Mouse (Mus musculus) G1E (cell line): ENCODE measurements around the gene Snx1. TPM values are rescaled to one million over a fixed set of nuclear protein-coding genes. Genes with fewer than 3 reads are reported as not detected.

ENCODE experiments used
- ATAC-seq: 2 replicates; pipeline ENCODE4 v1.8.0; 2016; ENCODE audit warnings: mild to moderate bottlenecking; ENCODE audit not compliant: insufficient number of reproducible peaks, poor library complexity, low FRiP score, severe bottlenecking; ENCODE audit errors: extremely low read depth
- DNase-seq: peaks from one replicate; pipeline ENCODE4 v3.0.0; 2012; ENCODE audit warnings: low spot score
- H3K27me3 ChIP-seq: 2 replicates; pipeline ENCODE4 v1.6.1; 2012; ENCODE audit warnings: mild to moderate bottlenecking, low read length, inconsistent platforms; ENCODE audit not compliant: insufficient read depth
- H3K36me3 ChIP-seq: replicated peaks from 2 replicates; pipeline ENCODE3; 2012; ENCODE audit warnings: mild to moderate bottlenecking, inconsistent platforms
- H3K4me1 ChIP-seq: 2 replicates; pipeline ENCODE4 v1.6.1; 2012; ENCODE audit warnings: low read depth, low read length, inconsistent platforms, mixed read lengths; ENCODE audit not compliant: insufficient read depth
- H3K4me3 ChIP-seq: 2 replicates; pipeline ENCODE4 v1.5.1; 2012; ENCODE audit warnings: low read depth, mild to moderate bottlenecking, inconsistent platforms, low read length, moderate library complexity, mixed read lengths
- H3K9me3 ChIP-seq: replicated peaks from 2 replicates; pipeline ENCODE4 v1.6.1; 2012; ENCODE audit warnings: inconsistent platforms
- CTCF ChIP-seq: IDR thresholded peaks from 2 replicates; pipeline ENCODE4 v1.5.1; 2012; ENCODE audit warnings: low read depth, low read length, inconsistent platforms, mixed read lengths
- GATA1 ChIP-seq: IDR thresholded peaks from 2 replicates; pipeline ENCODE4 v1.6.1; 2012; ENCODE audit warnings: borderline replicate concordance, low read length, inconsistent platforms, mixed read lengths
- GATA2 ChIP-seq: IDR thresholded peaks from 2 replicates; pipeline ENCODE4 v1.6.1; 2012; ENCODE audit warnings: low read depth, low read length, inconsistent platforms, borderline replicate concordance
- POLR2AphosphoS5 ChIP-seq: IDR thresholded peaks from 2 replicates; pipeline ENCODE4 v1.6.1; 2012; ENCODE audit warnings: low read depth, low read length, inconsistent platforms; ENCODE audit not compliant: insufficient replicate concordance
- TAL1 ChIP-seq: conservative IDR thresholded peaks from 2 replicates; pipeline ENCODE4 v1.6.1; 2012; ENCODE audit warnings: low read depth, low read length, inconsistent platforms, mixed read lengths
- polyA plus RNA-seq: library from polyadenylated mRNA; stranded (reverse); fragments of >175 nt; gene quantifications from 2 replicates; pipeline ENCODE4 v1.2.3, GENCODE M21; 2012
- total RNA-seq, 2 experiments: library from RNA; stranded (forward) in 1 of 2; stranded (reverse) in 1 of 2; fragments of 200-1000 nt in 1 of 2; fragments of >200 nt in 1 of 2; fragmentation: Nextera tagmentation in 1 of 2; gene quantifications; 2 replicates each; pipeline ENCODE4 v1.2.3; 2014 to 2017

Gene Snx1
- total and polyA plus RNA-seq, 3 experiments = 81.1 to 230 (median 227) TPM

DNA sequence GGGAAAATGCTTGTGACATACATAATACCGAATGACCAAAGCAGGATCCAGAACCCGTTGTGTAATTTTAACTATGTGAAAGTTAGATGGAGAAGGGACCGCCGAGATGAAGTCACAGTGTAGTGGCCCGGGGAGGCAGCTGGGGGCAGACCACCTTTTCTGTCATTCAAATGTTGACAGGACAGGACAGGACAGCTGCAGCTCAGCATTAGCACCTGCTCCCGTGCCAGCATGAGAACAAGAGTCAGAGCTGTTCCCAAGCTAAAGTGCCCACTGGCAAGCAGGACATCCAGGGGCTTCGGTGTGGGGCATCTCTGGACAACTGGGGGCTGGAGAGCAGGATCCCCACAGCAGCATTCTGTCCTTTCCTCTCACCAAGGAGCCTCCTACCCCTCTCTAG lies 39.3 kb downstream of the Snx1 start:
- DNase-seq (no peak), ATAC-seq (no peak)
- no peaks in the 10 kb centered on the region for H3K9me3 ChIP-seq
- peaks cover 3% of the 10 kb centered on the region; the same call in 1 of the 2 replicates for H3K4me1 ChIP-seq
- no peak for TF ChIP-seq GATA1
- TF ChIP-seq POLR2AphosphoS5 = no peak
- no peak for TF ChIP-seq TAL1
- TF ChIP-seq CTCF = no peak
- no peak for TF ChIP-seq GATA2
- H3K4me3 ChIP-seq = no peak overlapping the region
- H3K27me3 ChIP-seq = peaks cover 4% of the 10 kb centered on the region; the same call in 1 of the 2 replicates
- H3K36me3 ChIP-seq = peaks cover 58% of the 10 kb centered on the region

DNA sequence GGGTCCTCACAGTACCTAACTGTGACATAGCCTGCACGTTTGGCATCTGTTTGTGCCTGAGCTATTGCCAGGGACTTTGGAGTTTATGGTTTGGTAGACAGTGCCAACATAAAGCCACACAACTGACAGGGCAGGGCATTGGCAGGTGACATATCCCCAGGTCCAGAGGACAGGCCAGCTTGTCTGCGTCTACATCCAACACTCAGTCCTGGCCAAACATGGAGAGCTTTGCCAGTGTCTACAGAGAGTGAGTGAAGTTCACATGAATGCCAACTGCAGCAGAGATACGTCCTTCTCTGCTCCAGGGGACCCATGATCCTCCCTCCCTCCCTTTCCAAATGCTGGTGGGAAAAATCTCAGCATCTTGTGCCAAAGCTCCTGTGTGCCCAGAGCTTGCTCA lies 42.2 kb downstream of the Snx1 start:
- H3K9me3 ChIP-seq = no peaks in the 10 kb centered on the region
- ATAC-seq = no peak
- no peak for DNase-seq
- TF ChIP-seq GATA1 (no peak), CTCF (no peak), GATA2 (no peak), POLR2AphosphoS5 (no peak), TAL1 (no peak)
- peaks cover 3% of the 10 kb centered on the region; the same call in 1 of the 2 replicates for H3K4me1 ChIP-seq
- peaks cover 30% of the 10 kb centered on the region for H3K36me3 ChIP-seq
- no peak overlapping the region for H3K4me3 ChIP-seq
- peaks cover 14% of the 10 kb centered on the region; the same call in 1 of the 2 replicates for H3K27me3 ChIP-seq

GRCm38 (mm10) chr9:66081999-66082398 lies 44.4 kb downstream of the Snx1 start:
- TF ChIP-seq CTCF (no peak), TAL1 (no peak), POLR2AphosphoS5 (no peak), GATA1 (no peak), GATA2 (no peak)
- Histone ChIP-seq H3K9me3 (no peaks in the 10 kb centered on the region), H3K4me1 (no peaks in the 10 kb centered on the region), H3K27me3 (peaks cover 28% of the 10 kb centered on the region), H3K4me3 (no peak overlapping the region), H3K36me3 (peaks cover 9% of the 10 kb centered on the region)
- no peak for DNase-seq
- ATAC-seq = no peak

DNA sequence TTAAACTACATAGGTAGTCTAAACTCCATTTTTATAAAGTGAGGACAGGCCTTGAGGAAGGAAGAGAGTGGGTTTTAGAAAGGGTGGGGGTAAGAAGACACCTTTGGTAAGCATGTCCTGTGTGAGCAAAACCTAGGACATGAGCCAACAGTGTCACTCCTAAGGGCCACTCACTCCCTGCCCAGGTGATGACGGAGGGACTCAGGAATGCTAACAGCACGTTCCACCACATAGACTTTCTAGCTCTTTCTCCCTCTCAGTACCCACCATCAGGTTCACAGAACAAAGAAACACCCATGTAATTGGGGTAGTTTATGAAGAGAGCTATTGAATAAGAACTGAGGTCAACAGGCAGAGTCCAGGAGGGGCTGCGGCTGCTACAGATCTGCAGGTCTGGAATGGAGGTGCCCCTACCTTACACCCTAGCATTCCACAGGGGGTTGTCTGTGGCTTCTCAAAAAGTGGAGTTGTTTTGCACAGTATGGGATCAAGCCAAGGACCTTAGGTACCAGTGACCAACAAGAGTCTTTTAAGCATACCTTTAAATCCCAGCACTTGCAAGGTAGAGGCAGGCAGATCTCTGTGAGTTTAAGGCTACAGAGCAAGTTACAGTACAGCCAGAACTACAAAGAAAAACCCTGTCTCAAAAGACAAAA lies 45.5 kb downstream of the Snx1 start:
- H3K4me3 ChIP-seq = no peak overlapping the region
- no peak for TF ChIP-seq GATA2
- no peak for TF ChIP-seq TAL1
- no peak for TF ChIP-seq POLR2AphosphoS5
- no peak for TF ChIP-seq CTCF
- TF ChIP-seq GATA1 = no peak
- DNase-seq (no peak), ATAC-seq (no peak)
- H3K36me3 ChIP-seq = peaks cover under 1% of the 10 kb centered on the region
- peaks cover 30% of the 10 kb centered on the region for H3K27me3 ChIP-seq
- no peaks in the 10 kb centered on the region for H3K4me1 ChIP-seq
- H3K9me3 ChIP-seq = no peaks in the 10 kb centered on the region

DNA sequence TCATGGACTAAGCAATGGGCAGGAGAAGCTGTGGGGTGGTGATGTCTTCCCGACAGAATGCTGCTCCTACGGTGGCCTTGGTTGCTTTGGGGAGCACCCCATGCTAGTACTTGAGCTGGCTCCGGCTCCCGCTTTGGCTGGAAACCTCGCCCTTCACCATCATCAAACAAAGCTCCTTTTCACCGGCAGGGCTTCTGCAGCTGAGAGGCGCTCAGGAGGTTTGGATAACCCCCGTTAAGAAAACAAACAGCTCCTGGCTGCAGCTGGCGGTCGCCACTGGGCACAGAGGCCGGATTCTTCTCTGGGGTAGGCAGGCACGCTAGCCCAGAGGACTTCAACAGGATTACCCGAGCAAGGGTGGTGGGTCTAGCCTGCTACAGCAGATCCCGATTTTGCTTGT lies 47.9 kb downstream of the Snx1 start:
- TF ChIP-seq CTCF (no peak), GATA1 (no peak), GATA2 (no peak), POLR2AphosphoS5 (no peak), TAL1 (no peak)
- DNase-seq = no peak
- H3K4me1 ChIP-seq = no peaks in the 10 kb centered on the region
- no peak for ATAC-seq
- H3K4me3 ChIP-seq = no peak overlapping the region
- H3K36me3 ChIP-seq = no peaks in the 10 kb centered on the region
- peaks cover 51% of the 10 kb centered on the region for H3K27me3 ChIP-seq
- H3K9me3 ChIP-seq = peaks cover 3% of the 10 kb centered on the region; the same call in 1 of the 2 replicates

GRCm38 (mm10) chr9:66078072-66078471 lies 48.3 kb downstream of the Snx1 start:
- no peak for ATAC-seq

More at GRCm38 (mm10) chr9:66078072-66078471, 48.3 kb downstream of the Snx1 start:
- no peaks in the 10 kb centered on the region for H3K36me3 ChIP-seq
- peaks cover 3% of the 10 kb centered on the region; the same call in 1 of the 2 replicates for H3K9me3 ChIP-seq
- peaks cover 52% of the 10 kb centered on the region for H3K27me3 ChIP-seq
- no peaks in the 10 kb centered on the region for H3K4me1 ChIP-seq
- TF ChIP-seq GATA1 (no peak), GATA2 (no peak), CTCF (no peak), TAL1 (no peak), POLR2AphosphoS5 (no peak)
- H3K4me3 ChIP-seq = no peak overlapping the region
- no peak for DNase-seq
